Mouse (Mus musculus) adrenal gland, postnatal 25 days (tissue): ENCODE results near the gene Olfr824. TPM values are rescaled to one million over a fixed set of nuclear protein-coding genes. Genes with fewer than 3 reads are reported as not detected.
"Not testable (repeated sequence)": the region's sequence is repeated elsewhere in the genome, so short reads cannot be mapped to it uniquely, and the experiment has no call there.

Experiments
- DNase-seq: peaks from one replicate; pipeline ENCODE4 v3.0.0; 2021; ENCODE audit warnings: mixed read lengths
- long read RNA-seq: library from polyadenylated mRNA; stranded (forward); transcript quantifications from one replicate; pipeline ENCODE4 v2.0.0, GENCODE M21; 2021
- total RNA-seq: library from RNA; stranded (reverse); gene quantifications from 2 replicates; pipeline ENCODE4 v1.2.3, GENCODE M21; 2021

Olfr824 gene
- not detected in 2 replicates for total RNA-seq
- long read RNA-seq: 0 reads

DNA sequence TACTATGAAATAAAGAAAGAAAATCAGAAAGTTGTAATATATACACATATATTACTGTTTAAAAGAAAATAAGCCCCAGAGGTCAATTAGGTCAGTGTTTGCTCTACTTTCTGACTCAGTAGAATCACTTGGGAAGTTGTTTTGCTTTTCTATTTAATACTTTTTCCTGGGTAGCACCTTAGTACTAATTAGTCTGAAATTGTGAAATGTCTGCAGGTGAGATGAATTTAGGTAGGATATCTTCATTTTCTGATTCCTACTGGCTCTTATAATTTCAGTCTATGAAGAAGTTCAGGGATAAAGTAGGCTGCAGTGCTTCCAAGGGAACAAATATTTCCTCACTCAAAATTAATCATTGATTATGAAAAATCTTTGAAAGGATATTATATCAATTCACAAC is at the start of gene Olfr824:
Gene Olfr824 (minus strand): TSS at position 101 of the 400 bp plus-strand sequence.
- DNase-seq: not testable (repeated sequence)

DNA sequence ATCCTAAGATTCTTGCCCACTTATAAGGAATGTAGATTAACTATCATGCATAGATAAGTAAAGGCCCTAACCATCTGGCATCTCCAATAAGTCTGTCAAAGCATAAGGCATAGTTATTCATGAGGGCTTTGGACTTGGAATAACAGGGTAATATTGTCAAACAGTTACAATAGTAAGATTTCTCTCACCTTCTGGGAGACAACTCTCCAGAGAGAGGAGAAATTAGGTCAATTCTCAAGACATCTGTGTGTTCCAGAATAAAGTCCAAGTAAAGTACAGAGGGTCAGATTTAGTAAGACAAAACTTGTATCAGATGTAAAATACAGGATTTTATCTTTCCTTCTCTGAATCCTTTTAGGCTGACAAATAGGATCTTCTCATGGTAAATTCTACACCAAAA is 36.9 kb upstream of the Olfr824 start, which contains the start of gene Olfr825:
Gene Olfr825 (minus strand): TSS at position 101 of the 400 bp plus-strand sequence.
- no peak for DNase-seq

- DNase-seq: no peak
Observed at GRCm38 (mm10) chr10:130165196-130165595, 35.4 kb upstream of the Olfr824 start.

GRCm38 (mm10) chr10:130144121-130144520 is 14.3 kb upstream of the Olfr824 start:
- no peak for DNase-seq

- DNase-seq: peak; percentile 21
Observed at GRCm38 (mm10) chr10:130142481-130142880, 12.7 kb upstream of the Olfr824 start.

- no peak for DNase-seq
Observed at GRCm38 (mm10) chr10:130134811-130135210, 5.0 kb upstream of the Olfr824 start.

GRCm38 (mm10) chr10:130116045-130116444 is 13.8 kb downstream of the Olfr824 start:
- not testable (repeated sequence) for DNase-seq

- not testable (repeated sequence) for DNase-seq
Observed at GRCm38 (mm10) chr10:130115283-130115682, 14.5 kb downstream of the Olfr824 start, which contains the start of gene Olfr823. TSS of gene Olfr823 (minus strand) at chr10:130115383.

GRCm38 (mm10) chr10:130096104-130096503 is 33.7 kb downstream of the Olfr824 start:
- DNase-seq: no peak

- DNase-seq: peak; percentile 54
Observed at GRCm38 (mm10) chr10:130092838-130093440, 36.9 kb downstream of the Olfr824 start.

Other genes starting within 250 kb of the Olfr824 start
- not detected in 2 replicates for gene Olfr815, start 224.1 kb downstream of the Olfr824 start, total RNA-seq
- gene Olfr816, start 214.4 kb downstream of the Olfr824 start, total RNA-seq: not detected in 2 replicates
- gene Olfr818, start 180.9 kb downstream of the Olfr824 start, total RNA-seq: not detected in 2 replicates
- gene Olfr819, start 162.7 kb downstream of the Olfr824 start, total RNA-seq: not detected in 2 replicates
- gene Olfr247, start 153.9 kb downstream of the Olfr824 start, total RNA-seq: not detected in 2 replicates
- gene Gm10310, start 144.9 kb downstream of the Olfr824 start, total RNA-seq: not detected in 2 replicates
- not detected in 2 replicates for gene Olfr820, start 117.4 kb downstream of the Olfr824 start, total RNA-seq
- gene Olfr821, start 99.7 kb downstream of the Olfr824 start, total RNA-seq: not detected in 2 replicates
- gene Olfr822, start 58.8 kb downstream of the Olfr824 start, total RNA-seq: not detected in 2 replicates
- gene Olfr823, start 14.6 kb downstream of the Olfr824 start, total RNA-seq: not detected in 2 replicates
- not detected in 2 replicates for gene Olfr825, start 36.8 kb upstream of the Olfr824 start, total RNA-seq
- gene Olfr826, start 54.2 kb upstream of the Olfr824 start, total RNA-seq: not detected in 2 replicates
- gene Olfr827, start 84.4 kb upstream of the Olfr824 start, total RNA-seq: not detected in 2 replicates
- 0.36 TPM in 1 of 2 replicates, not detected in the other for gene Neurod4, start 150.2 kb upstream of the Olfr824 start, total RNA-seq
- 0.46 TPM in 1 of 2 replicates, not detected in the other for gene Tespa1, start 192.9 kb upstream of the Olfr824 start, total RNA-seq